Comparison of ENCODE assay signal across 15 mouse cellular contexts in the genomic region with DNA sequence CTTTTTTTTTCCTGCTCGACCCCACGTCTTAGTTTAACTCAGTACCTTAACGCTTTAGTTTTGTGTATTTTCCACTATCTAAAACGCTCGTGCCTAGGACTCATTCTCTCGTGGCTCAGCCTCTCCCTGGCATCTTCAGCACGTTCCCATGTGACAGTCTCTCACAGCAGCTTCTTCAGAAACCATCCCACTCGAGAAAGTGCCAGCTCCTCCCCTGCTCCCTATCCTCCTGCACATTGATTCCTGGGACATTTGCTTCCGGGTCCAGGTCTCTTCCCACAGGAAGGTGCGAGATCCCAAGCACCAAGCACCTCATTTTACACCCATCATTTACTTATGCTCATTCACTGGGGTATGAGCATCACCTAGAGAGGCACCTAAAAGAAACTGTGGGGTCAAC.
"Had no signal": no experiment of that assay in that cellular context is flagged by ENCODE, and none has a peak within 500 bp of the region (broad histone marks: within the 10 kb centered on the region; RNA-seq: fewer than 3 reads in every experiment).

No protein-coding gene starts in this region.

- H3K9ac ChIP-seq: limb, embryonic 15.5 days; liver, embryonic 13.5 days; liver, postnatal 0 days; midbrain, embryonic 15.5 days; neural tube, embryonic 12.5 days; stomach, embryonic 15.5 days had no signal

- H3K27me3 ChIP-seq: limb, embryonic 15.5 days; liver, embryonic 13.5 days; midbrain, embryonic 15.5 days; neural tube, embryonic 12.5 days; stomach, embryonic 15.5 days had no signal

- DNase-seq: kidney, adult 11 months; kidney, adult 9 months; kidney, postnatal 36 days; layer of hippocampus, adult 9-11 months; layer of hippocampus, postnatal 36 days; liver, embryonic 13.5 days; liver, postnatal 0 days; lung, postnatal 36 days; thymus, adult 2 months; thymus, postnatal 25 days had no signal

- H3K4me3 ChIP-seq: limb, embryonic 15.5 days; liver, embryonic 13.5 days; midbrain, embryonic 15.5 days; neural tube, embryonic 12.5 days; stomach, embryonic 15.5 days had no signal

- ATAC-seq: liver, postnatal 0 days; midbrain, embryonic 15.5 days had no signal

- H3K4me1 ChIP-seq: liver, embryonic 13.5 days; midbrain, embryonic 15.5 days; neural tube, embryonic 12.5 days; stomach, embryonic 15.5 days had no signal

- H3K36me3 ChIP-seq: limb, embryonic 15.5 days; liver, embryonic 13.5 days; midbrain, embryonic 15.5 days; neural tube, embryonic 12.5 days; stomach, embryonic 15.5 days had no signal

- H3K4me2 ChIP-seq: limb, embryonic 15.5 days; liver, embryonic 13.5 days; midbrain, embryonic 15.5 days; neural tube, embryonic 12.5 days; stomach, embryonic 15.5 days had no signal

- H3K27ac ChIP-seq: kidney, postnatal 0 days; limb, embryonic 15.5 days; liver, embryonic 13.5 days; midbrain, embryonic 15.5 days; neural tube, embryonic 12.5 days; stomach, embryonic 15.5 days had no signal

- H3K9me3 ChIP-seq: limb, embryonic 15.5 days; liver, embryonic 13.5 days; midbrain, embryonic 15.5 days; neural tube, embryonic 12.5 days; stomach, embryonic 15.5 days had no signal
